Mouse (Mus musculus): ENCODE measurements around the gene Mgmt. TPM values are rescaled to one million over a fixed set of nuclear protein-coding genes. Genes with fewer than 3 reads are reported as not detected.

Mgmt gene
- total RNA-seq, 2 experiments from 2014 or later = 2.4 TPM

GRCm38 (mm10) chr7:136865876-136866275 lies 28.5 kb upstream of the Mgmt start:
- intact Hi-C loops (cut with DNase I) = no loop called here
- TF ChIP-seq CTCF (IDR thresholded peaks at IDR 0.05) = no peak

DNA sequence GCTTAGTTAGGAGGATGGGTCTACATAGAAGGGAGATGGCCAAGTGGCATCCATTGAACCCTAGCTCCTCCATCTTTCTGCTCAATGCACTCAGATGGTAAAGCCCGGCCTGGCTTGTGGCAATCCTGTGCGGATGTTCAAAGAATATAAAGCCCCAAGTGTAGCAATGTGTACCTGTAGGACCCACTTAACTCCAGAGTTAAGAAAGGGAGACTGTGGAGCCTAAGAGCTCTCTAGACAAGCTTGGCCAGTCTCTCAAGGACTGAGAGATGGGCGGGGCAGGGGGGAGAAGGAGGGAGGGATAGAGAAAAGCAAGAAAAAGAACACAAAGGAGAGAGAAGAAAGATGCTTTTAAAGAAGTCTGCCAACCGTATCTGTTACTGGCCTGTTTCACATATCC lies 27.9 kb upstream of the Mgmt start:
- intact Hi-C loops (cut with DNase I) = no loop called here
- H3K4me3 ChIP-seq = no peak overlapping the region
- no peak for TF ChIP-seq CTCF (IDR thresholded peaks at IDR 0.05)
- no peak overlapping the region for H3K27ac ChIP-seq
- no peak for DNase-seq

More at GRCm38 (mm10) chr7:136865876-136866275, 28.5 kb upstream of the Mgmt start:
- Histone ChIP-seq H3K27ac (no peak overlapping the region), H3K4me3 (no peak overlapping the region)
- no peak for DNase-seq

DNA sequence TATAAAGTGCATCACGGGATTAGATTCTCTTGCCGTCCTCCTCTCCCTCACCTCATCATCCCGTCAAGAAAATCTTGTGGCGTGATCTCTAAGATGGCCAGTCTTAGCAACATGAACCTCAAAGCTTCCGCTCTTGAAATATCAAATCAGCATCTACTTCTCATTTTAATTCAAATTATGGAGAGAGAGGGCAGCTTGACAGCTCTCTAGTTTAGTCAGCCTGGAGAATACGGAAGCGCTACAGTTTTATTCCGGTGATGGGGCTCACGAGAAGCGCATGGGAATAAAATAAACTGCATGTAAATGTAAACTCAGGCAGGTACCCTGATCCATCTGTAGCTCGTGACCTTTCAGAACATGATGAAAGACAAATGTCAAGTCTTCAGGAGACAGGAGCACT lies 22.9 kb upstream of the Mgmt start:
- TF ChIP-seq CTCF (IDR thresholded peaks at IDR 0.05) = no peak
- no peak overlapping the region for H3K27ac ChIP-seq
- intact Hi-C loops (cut with DNase I) = no loop called here

DNA sequence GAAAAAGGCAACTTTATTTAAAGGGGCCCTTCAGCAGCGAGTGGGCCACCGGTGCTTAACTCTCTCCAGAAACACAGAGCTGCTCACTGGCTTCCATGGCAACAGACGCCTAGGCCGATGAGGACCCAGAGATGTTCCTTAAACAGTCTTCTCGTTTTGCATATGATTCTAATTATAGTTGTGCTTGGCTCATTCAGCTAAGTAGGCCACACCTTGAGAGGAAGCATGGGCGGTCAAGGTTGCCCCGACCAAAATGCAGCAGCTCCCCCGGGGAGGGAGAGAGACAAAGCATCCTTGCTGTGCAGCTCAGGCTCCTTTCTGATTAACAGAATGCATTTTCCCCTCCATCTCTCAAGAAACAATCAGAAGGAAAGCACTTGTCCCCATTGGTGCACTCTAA lies 22.4 kb upstream of the Mgmt start:
- Histone ChIP-seq H3K4me3 (no peak overlapping the region), H3K27ac (no peak overlapping the region)
- intact Hi-C loops (cut with DNase I) = no loop called here
- DNase-seq = no peak
- no peak for TF ChIP-seq CTCF (IDR thresholded peaks at IDR 0.05)

More for the DNA sequence above, 22.9 kb upstream of the Mgmt start:
- no peak overlapping the region for H3K4me3 ChIP-seq
- no peak for DNase-seq

DNA sequence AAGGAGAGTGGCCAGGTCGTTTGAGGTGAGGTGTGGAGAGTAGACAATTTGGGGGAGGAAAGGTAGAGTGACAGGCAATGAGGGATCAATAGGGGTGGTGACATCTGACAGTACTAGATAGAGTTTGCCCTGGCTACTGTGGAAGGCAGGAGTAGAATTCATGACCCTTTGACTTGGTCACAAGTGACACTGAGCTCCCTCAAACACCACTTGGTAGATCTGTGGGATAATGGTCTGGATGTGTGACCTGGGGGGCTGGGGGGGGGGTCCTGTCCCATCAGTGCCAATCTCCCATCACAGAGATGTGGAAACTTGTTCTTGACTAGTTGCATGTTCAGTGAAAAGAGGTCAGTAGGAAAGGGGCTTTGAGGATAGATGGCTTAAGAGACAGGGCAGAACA lies 20.0 kb upstream of the Mgmt start:
- Histone ChIP-seq H3K4me3 (no peak overlapping the region), H3K27ac (no peak overlapping the region)
- no peak for DNase-seq
- TF ChIP-seq CTCF (IDR thresholded peaks at IDR 0.05) = no peak
- intact Hi-C loops (cut with DNase I) = no loop called here

DNA sequence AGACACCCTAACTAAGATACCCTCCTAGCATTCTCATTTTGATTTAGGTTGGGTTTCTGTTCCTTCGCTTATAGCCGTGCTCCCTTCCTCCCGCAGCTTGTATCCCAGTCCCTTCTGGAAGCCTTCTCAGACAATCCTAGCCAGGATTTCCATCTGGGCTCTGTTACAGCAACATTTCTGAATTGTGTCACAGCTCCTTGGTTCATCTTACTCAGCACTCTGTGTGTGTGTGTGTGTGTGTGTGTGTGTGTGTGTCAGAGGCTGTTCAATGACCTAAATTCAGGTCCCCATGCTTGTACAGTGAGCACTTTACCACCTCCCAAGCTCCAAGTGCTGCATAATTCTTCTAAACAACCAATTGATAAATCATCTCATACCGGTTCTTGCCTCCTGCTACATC lies 14.0 kb upstream of the Mgmt start:
- Histone ChIP-seq H3K27ac (no peak overlapping the region), H3K4me3 (no peak overlapping the region)
- peak; percentile 54 for DNase-seq
- intact Hi-C loops (cut with DNase I) = no loop called here
- TF ChIP-seq CTCF (IDR thresholded peaks at IDR 0.05) = no peak

DNA sequence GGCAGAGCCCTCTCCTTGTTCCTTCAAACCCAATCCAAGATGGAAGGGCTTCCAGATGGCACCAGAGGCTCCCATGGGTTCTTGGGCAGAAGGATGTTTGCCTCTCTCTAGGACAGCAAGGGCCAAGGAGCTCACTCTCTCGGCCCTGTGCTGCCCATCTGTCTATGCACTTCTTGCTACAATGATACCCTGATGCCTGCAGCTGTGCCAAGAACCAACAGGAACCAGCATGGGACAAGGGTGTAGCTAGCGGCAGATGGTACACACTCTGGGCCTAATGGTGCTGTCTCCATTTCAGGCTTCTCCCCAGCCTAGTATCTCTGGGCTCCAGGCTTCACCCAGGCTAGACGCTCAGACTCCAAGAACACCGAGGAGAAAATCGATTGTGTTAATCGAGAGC lies 6.3 kb upstream of the Mgmt start:
- TF ChIP-seq CTCF (IDR thresholded peaks at IDR 0.05) = no peak
- no peak overlapping the region for H3K27ac ChIP-seq
- H3K4me3 ChIP-seq = no peak overlapping the region
- no peak for DNase-seq
- intact Hi-C loops (cut with DNase I) = no loop called here

- intact Hi-C loops (cut with DNase I) = loop anchor here (10.0 kb wide), 1 partner anchor 549 kb away; no protein-coding TSS in a partner anchor
- no peak for DNase-seq
- Histone ChIP-seq H3K27ac (peak overlapping the region; percentile 89), H3K4me3 (peak overlapping the region; percentile 71)
- TF ChIP-seq CTCF (IDR thresholded peaks at IDR 0.05) = no peak
These were observed 942 bp downstream of the Mgmt start for GRCm38 (mm10) chr7:136895356-136895755.

DNA sequence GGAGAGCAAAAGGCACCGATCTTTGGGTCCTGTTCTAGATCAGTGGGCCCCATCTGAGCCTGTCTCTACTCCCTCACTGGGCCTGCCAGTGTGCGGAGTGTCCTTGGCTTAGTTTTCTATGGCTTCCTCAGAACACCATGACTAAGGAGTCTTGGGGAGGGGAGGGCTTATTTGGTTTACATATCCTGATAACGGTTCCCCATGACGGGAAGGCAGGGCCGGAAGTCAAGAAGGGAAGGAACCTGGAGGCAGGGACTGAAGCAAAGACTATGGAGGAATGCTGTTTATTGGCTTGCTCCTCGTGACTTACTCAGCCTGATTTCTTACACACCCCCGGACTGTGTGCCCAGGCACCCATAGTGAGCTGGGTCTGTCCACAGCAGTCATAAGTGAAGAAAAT lies 1.4 kb downstream of the Mgmt start:
- TF ChIP-seq CTCF (IDR thresholded peaks at IDR 0.05) = no peak
- DNase-seq = no peak
- no peak overlapping the region for H3K4me3 ChIP-seq
- H3K27ac ChIP-seq = no peak overlapping the region
- intact Hi-C loops (cut with DNase I) = loop anchor here (10.0 kb wide), 1 partner anchor 549 kb away; no protein-coding TSS in a partner anchor

GRCm38 (mm10) chr7:136897481-136897880 lies 3.1 kb downstream of the Mgmt start:
- DNase-seq = no peak
- intact Hi-C loops (cut with DNase I) = loop anchor here (10.0 kb wide), 1 partner anchor 547 kb away; no protein-coding TSS in a partner anchor
- TF ChIP-seq CTCF (IDR thresholded peaks at IDR 0.05) = no peak

DNA sequence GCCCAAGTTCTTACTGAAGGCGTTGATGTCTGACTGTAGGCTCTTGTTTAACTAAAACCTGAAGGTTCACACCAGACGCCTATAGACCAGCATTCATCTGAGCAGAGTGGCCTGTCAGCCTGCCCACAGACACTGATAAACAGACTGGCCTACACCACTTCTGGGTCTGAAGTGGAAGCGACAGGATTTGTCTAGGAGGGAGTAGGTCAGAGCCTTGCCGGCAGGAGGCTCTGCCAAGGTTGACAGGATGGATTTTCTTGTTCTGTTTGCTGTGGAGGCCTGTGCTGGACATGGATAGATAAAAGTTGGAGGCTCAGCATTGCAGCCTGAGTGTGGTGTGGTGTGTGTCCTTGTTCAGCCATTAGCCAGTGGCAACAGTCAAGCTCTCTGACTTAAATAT lies 3.6 kb downstream of the Mgmt start:
- TF ChIP-seq CTCF (IDR thresholded peaks at IDR 0.05) = no peak
- intact Hi-C loops (cut with DNase I) = loop anchor here (10.0 kb wide), 1 partner anchor 547 kb away; no protein-coding TSS in a partner anchor
- Histone ChIP-seq H3K27ac (no peak overlapping the region), H3K4me3 (no peak overlapping the region)
- no peak for DNase-seq

More at GRCm38 (mm10) chr7:136897481-136897880, 3.1 kb downstream of the Mgmt start:
- H3K27ac ChIP-seq = no peak overlapping the region
- H3K4me3 ChIP-seq = no peak overlapping the region

DNA sequence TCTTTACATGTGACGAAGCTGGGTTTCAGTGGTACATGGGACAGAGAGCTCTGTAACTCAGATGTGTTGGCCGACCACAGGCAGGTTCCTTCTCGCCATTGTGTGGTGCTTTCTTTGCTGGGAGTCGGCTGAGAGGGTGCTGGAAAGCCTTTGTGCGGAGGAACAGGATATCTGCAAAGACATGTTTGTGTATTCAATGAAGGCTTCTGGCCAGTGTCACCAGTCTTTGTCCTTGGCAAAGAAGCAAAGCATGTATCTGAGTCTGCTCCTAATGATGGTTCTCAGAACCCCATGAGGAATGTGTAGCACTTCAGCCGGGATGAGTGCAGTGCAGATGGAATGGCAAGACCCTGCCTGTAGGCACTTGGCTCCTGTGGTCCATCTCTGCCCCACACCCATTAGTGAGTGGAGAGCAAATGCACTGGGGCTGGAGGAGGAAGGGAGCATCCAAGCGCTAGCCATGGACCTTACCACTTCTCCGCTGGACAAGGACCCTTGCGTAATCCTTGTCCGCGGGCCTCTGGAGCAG lies 14.3 kb downstream of the Mgmt start:
- no peak for DNase-seq
- no peak overlapping the region for H3K4me3 ChIP-seq
- no peak for TF ChIP-seq CTCF (IDR thresholded peaks at IDR 0.05)
- no peak overlapping the region for H3K27ac ChIP-seq
- intact Hi-C loops (cut with DNase I) = no loop called here

DNA sequence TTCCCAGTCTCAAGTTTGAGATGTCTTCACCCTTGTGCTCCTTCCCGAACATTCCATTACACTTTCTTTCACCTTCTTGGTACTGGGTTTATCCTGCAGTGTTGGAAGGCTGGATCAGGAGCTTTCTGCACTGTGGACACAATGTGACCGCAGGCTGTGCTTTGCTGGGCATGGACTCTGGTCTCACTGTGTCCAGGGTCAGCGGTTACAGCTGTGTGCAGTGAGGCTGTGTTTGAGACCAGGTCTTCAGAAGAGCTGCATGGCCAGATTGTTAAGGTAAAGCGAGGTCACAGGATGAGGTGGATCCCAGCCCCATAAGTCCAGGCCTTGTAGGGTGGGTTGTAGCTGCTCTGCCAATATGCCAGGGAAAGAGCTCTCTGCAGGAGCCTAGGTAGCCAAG lies 18.5 kb downstream of the Mgmt start:
- H3K4me3 ChIP-seq = no peak overlapping the region
- TF ChIP-seq CTCF (IDR thresholded peaks at IDR 0.05) = no peak
- DNase-seq = no peak
- H3K27ac ChIP-seq = no peak overlapping the region
- intact Hi-C loops (cut with DNase I) = no loop called here

GRCm38 (mm10) chr7:136916021-136916420 lies 21.6 kb downstream of the Mgmt start:
- Histone ChIP-seq H3K4me3 (no peak overlapping the region), H3K27ac (no peak overlapping the region)
- DNase-seq = no peak
- TF ChIP-seq CTCF (IDR thresholded peaks at IDR 0.05) = no peak
- intact Hi-C loops (cut with DNase I) = no loop called here

All from gastrocnemius, adult 2 months (tissue).